Mouse (Mus musculus) C2C12 (cell line): ENCODE data around the gene Pcsk5.

Experiments used
- CEBPB ChIP-seq: IDR thresholded peaks from one replicate; pipeline ENCODE4 v1.6.1; 2011; ENCODE audit warnings: low read depth, mild to moderate bottlenecking, control low read depth, moderate library complexity
- CTCF ChIP-seq: IDR thresholded peaks from one replicate; pipeline ENCODE4 v1.5.1; 2011; ENCODE audit not compliant: control insufficient read depth, insufficient read depth, insufficient read length
- MAX ChIP-seq: IDR thresholded peaks from one replicate; pipeline ENCODE4 v1.6.1; 2011; ENCODE audit warnings: mild to moderate bottlenecking, control low read depth
- MYOD1 ChIP-seq: IDR thresholded peaks from one replicate; pipeline ENCODE4 v1.6.1; 2011; ENCODE audit warnings: low read depth; ENCODE audit not compliant: control insufficient read depth, insufficient read length
- MYOG ChIP-seq: IDR thresholded peaks from one replicate; pipeline ENCODE4 v1.6.1; 2011; ENCODE audit not compliant: control insufficient read depth, insufficient read length; ENCODE audit errors: extremely low read depth
- USF1 ChIP-seq: IDR thresholded peaks from one replicate; pipeline ENCODE4 v1.6.1; 2011; ENCODE audit warnings: low read depth, mild to moderate bottlenecking, control low read depth, moderate library complexity

GRCm38 (mm10) chr19:17650831-17651502, 186.5 kb downstream of the Pcsk5 start:
- TF ChIP-seq CTCF: no peak
- no peak for TF ChIP-seq USF1
- no peak for TF ChIP-seq MAX
- no peak for TF ChIP-seq CEBPB
- no peak for TF ChIP-seq MYOD1
- TF ChIP-seq MYOG: no peak
